Mouse (Mus musculus): ENCODE measurements around the gene Tmem88. TPM values are rescaled to one million over a fixed set of nuclear protein-coding genes. Genes with fewer than 3 reads are reported as not detected.

The Tmem88 gene
- polyA plus RNA-seq, 1 experiment from 2014 or later = 6.7 TPM

GRCm38 (mm10) chr11:69407724-69408004 is 9.6 kb upstream of the Tmem88 start:
- no peak for ATAC-seq (replicated peaks)
- H3K4me2 ChIP-seq (replicated peaks) = no peak overlapping the region
- H3K9ac ChIP-seq (replicated peaks) = peak overlapping the region; percentile 89; the same call in 1 of the 2 replicates
- H3K27ac ChIP-seq (replicated peaks) = peak overlapping the region; percentile 99; the same call in 1 of the 2 replicates
- no peaks in the 10 kb centered on the region for H3K27me3 ChIP-seq
- H3K36me3 ChIP-seq = peaks cover 56% of the 10 kb centered on the region
- 86% methylated on average over 4 of the region's 4 CpGs for WGBS
- peaks cover 33% of the 10 kb centered on the region for H3K4me1 ChIP-seq
- H3K9me3 ChIP-seq = no peaks in the 10 kb centered on the region
- no peak overlapping the region for H3K4me3 ChIP-seq

GRCm38 (mm10) chr11:69406867-69407723 is 9.1 kb upstream of the Tmem88 start:
- no peak overlapping the region for H3K4me3 ChIP-seq
- H3K4me1 ChIP-seq = peaks cover 27% of the 10 kb centered on the region
- H3K27ac ChIP-seq (replicated peaks) = no peak overlapping the region
- no peak for ATAC-seq (replicated peaks)
- H3K4me2 ChIP-seq (replicated peaks) = no peak overlapping the region
- H3K9me3 ChIP-seq = no peaks in the 10 kb centered on the region
- peaks cover 62% of the 10 kb centered on the region for H3K36me3 ChIP-seq
- H3K27me3 ChIP-seq = no peaks in the 10 kb centered on the region
- WGBS = 92% methylated on average over 16 of the region's 16 CpGs
- H3K9ac ChIP-seq (replicated peaks) = no peak overlapping the region

- Histone ChIP-seq H3K4me1 (peaks cover 23% of the 10 kb centered on the region), H3K9ac (replicated peaks) (no peak overlapping the region), H3K4me3 (no peak overlapping the region), H3K4me2 (replicated peaks) (no peak overlapping the region), H3K9me3 (no peaks in the 10 kb centered on the region), H3K27ac (replicated peaks) (no peak overlapping the region), H3K36me3 (peaks cover 66% of the 10 kb centered on the region), H3K27me3 (no peaks in the 10 kb centered on the region)
- 92% methylated on average over 19 of the region's 19 CpGs for WGBS
- no peak for ATAC-seq (replicated peaks)
These were observed 8.2 kb upstream of the Tmem88 start for GRCm38 (mm10) chr11:69406282-69406681.

GRCm38 (mm10) chr11:69405397-69406200 is 7.6 kb upstream of the Tmem88 start:
- WGBS = 90% methylated on average over 24 of the region's 24 CpGs

GRCm38 (mm10) chr11:69404595-69405396 is 6.8 kb upstream of the Tmem88 start:
- WGBS = 88% methylated on average over 24 of the region's 24 CpGs

More at GRCm38 (mm10) chr11:69405397-69406200, 7.6 kb upstream of the Tmem88 start:
- peaks cover 73% of the 10 kb centered on the region for H3K36me3 ChIP-seq
- no peaks in the 10 kb centered on the region for H3K9me3 ChIP-seq
- H3K27ac ChIP-seq (replicated peaks) = no peak overlapping the region
- no peak overlapping the region for H3K9ac ChIP-seq (replicated peaks)
- H3K27me3 ChIP-seq = no peaks in the 10 kb centered on the region
- H3K4me1 ChIP-seq = peaks cover 23% of the 10 kb centered on the region
- no peak overlapping the region for H3K4me3 ChIP-seq
- ATAC-seq (replicated peaks) = no peak
- H3K4me2 ChIP-seq (replicated peaks) = no peak overlapping the region

GRCm38 (mm10) chr11:69403691-69404594 is 5.9 kb upstream of the Tmem88 start:
- no peak overlapping the region for H3K27ac ChIP-seq (replicated peaks)
- WGBS = 93% methylated on average over 38 of the region's 38 CpGs
- ATAC-seq (replicated peaks) = no peak
- H3K27me3 ChIP-seq = no peaks in the 10 kb centered on the region; the same call in 1 of the 2 replicates
- H3K4me1 ChIP-seq = peaks cover 28% of the 10 kb centered on the region
- H3K9me3 ChIP-seq = no peaks in the 10 kb centered on the region
- peaks cover 88% of the 10 kb centered on the region for H3K36me3 ChIP-seq
- no peak overlapping the region for H3K4me3 ChIP-seq
- no peak overlapping the region for H3K9ac ChIP-seq (replicated peaks)
- H3K4me2 ChIP-seq (replicated peaks) = no peak overlapping the region

More at GRCm38 (mm10) chr11:69404595-69405396, 6.8 kb upstream of the Tmem88 start:
- ATAC-seq (replicated peaks) = no peak
- H3K27ac ChIP-seq (replicated peaks) = no peak overlapping the region
- H3K9me3 ChIP-seq = no peaks in the 10 kb centered on the region
- H3K27me3 ChIP-seq = no peaks in the 10 kb centered on the region
- peaks cover 81% of the 10 kb centered on the region for H3K36me3 ChIP-seq
- no peak overlapping the region for H3K4me3 ChIP-seq
- no peak overlapping the region for H3K9ac ChIP-seq (replicated peaks)
- peaks cover 27% of the 10 kb centered on the region for H3K4me1 ChIP-seq
- no peak overlapping the region for H3K4me2 ChIP-seq (replicated peaks)

- Histone ChIP-seq H3K4me3 (no peak overlapping the region), H3K27me3 (no peaks in the 10 kb centered on the region; the same call in 1 of the 2 replicates), H3K4me2 (replicated peaks) (no peak overlapping the region), H3K9ac (replicated peaks) (no peak overlapping the region), H3K9me3 (no peaks in the 10 kb centered on the region), H3K4me1 (peaks cover 18% of the 10 kb centered on the region; the same call in 1 of the 2 replicates), H3K27ac (replicated peaks) (no peak overlapping the region), H3K36me3 (peaks cover 79% of the 10 kb centered on the region)
- no peak for ATAC-seq (replicated peaks)
- WGBS = 82% methylated on average over 12 of the region's 12 CpGs
These were observed 4.0 kb upstream of the Tmem88 start for GRCm38 (mm10) chr11:69401987-69402386.

- Histone ChIP-seq H3K9ac (replicated peaks) (no peak overlapping the region), H3K36me3 (peaks cover 71% of the 10 kb centered on the region), H3K4me2 (replicated peaks) (no peak overlapping the region), H3K4me1 (peaks cover 25% of the 10 kb centered on the region), H3K27ac (replicated peaks) (no peak overlapping the region; the same call in 1 of the 2 replicates), H3K4me3 (no peak overlapping the region), H3K9me3 (no peaks in the 10 kb centered on the region), H3K27me3 (no peaks in the 10 kb centered on the region; the same call in 1 of the 2 replicates)
- WGBS = 11% methylated on average over 22 of the region's 22 CpGs
- peak; percentile 65 for ATAC-seq (replicated peaks)
These were observed 3.2 kb upstream of the Tmem88 start for GRCm38 (mm10) chr11:69401210-69401637.

GRCm38 (mm10) chr11:69400083-69400850 is 2.2 kb upstream of the Tmem88 start:
- 76% methylated on average over 25 of the region's 25 CpGs for WGBS

More at GRCm38 (mm10) chr11:69400083-69400850, 2.2 kb upstream of the Tmem88 start:
- Histone ChIP-seq H3K36me3 (peaks cover 62% of the 10 kb centered on the region), H3K4me2 (replicated peaks) (no peak overlapping the region), H3K4me1 (peaks cover 26% of the 10 kb centered on the region), H3K9me3 (no peaks in the 10 kb centered on the region), H3K27me3 (no peaks in the 10 kb centered on the region; the same call in 1 of the 2 replicates), H3K4me3 (peak overlapping the region; percentile 3; the same call in 1 of the 2 replicates), H3K9ac (replicated peaks) (no peak overlapping the region), H3K27ac (replicated peaks) (no peak overlapping the region)
- ATAC-seq (replicated peaks) = no peak
